Mouse (Mus musculus): Measurements from ENCODE around the gene Krt7. TPM values are rescaled to one million over a fixed set of nuclear protein-coding genes. Genes with fewer than 3 reads are reported as not detected.

Gene Krt7
- polyA plus RNA-seq, 1 experiment, result 50.9 TPM

DNA sequence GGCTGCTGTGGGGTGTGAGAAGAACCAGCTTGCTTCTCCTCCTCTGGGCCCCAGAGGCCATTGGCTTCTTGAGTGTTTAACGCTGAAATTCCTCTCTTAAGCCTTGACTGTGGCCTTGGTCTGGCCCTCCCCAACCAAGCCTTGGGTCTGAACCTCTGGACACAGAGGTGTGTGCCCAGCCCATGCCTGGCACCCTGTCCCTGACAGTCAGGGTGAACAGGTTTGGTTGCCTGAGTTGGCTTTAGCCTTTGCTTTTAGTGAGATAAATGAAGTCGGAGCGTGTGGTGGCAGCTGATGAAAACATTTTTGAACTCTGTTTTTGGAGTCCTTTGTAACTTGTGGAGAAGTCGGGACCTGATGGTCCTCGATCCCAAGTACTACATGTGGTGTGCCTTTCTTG lies 20.6 kb upstream of the Krt7 start:
- TF ChIP-seq CTCF (conservative IDR thresholded peaks at IDR 0.05; ENCODE audit: insufficient read depth, insufficient read length, low read depth, low read length) (no peak), POLR2A (IDR thresholded peaks at IDR 0.05; ENCODE audit: low read depth, low read length) (no peak)
- 85% methylated on average over 5 of the region's 5 CpGs for WGBS
- H3K27ac ChIP-seq (ENCODE audit: insufficient read depth, low read depth, low read length), result no peak overlapping the region
- H3K4me1 ChIP-seq (ENCODE audit: control insufficient read depth, insufficient read depth, low read length), result no peaks in the 10 kb centered on the region
- no peak for DNase-seq
- H3K36me3 ChIP-seq (ENCODE audit: control insufficient read depth, insufficient read depth, low read length), result no peaks in the 10 kb centered on the region
- H3K4me3 ChIP-seq (ENCODE audit: insufficient read depth, low read depth, low read length), result no peak overlapping the region
- no peaks in the 10 kb centered on the region for H3K27me3 ChIP-seq (replicated peaks; ENCODE audit: control insufficient read depth, insufficient read depth, low read length)

- H3K4me3 ChIP-seq (ENCODE audit: insufficient read depth, low read depth, low read length), result no peak overlapping the region
- TF ChIP-seq POLR2A (IDR thresholded peaks at IDR 0.05; ENCODE audit: low read depth, low read length), result no peak
- TF ChIP-seq CTCF (conservative IDR thresholded peaks at IDR 0.05; ENCODE audit: insufficient read depth, insufficient read length, low read depth, low read length), result no peak
- no peaks in the 10 kb centered on the region for H3K4me1 ChIP-seq (ENCODE audit: control insufficient read depth, insufficient read depth, low read length)
- WGBS, result 62% methylated on average over 5 of the region's 5 CpGs
- DNase-seq, result peak; percentile 39
- no peak overlapping the region for H3K27ac ChIP-seq (ENCODE audit: insufficient read depth, low read depth, low read length)
- H3K27me3 ChIP-seq (replicated peaks; ENCODE audit: control insufficient read depth, insufficient read depth, low read length), result no peaks in the 10 kb centered on the region
- H3K36me3 ChIP-seq (ENCODE audit: control insufficient read depth, insufficient read depth, low read length), result no peaks in the 10 kb centered on the region
Measured at GRCm38 (mm10) chr15:101392251-101392650, 18.6 kb upstream of the Krt7 start.

GRCm38 (mm10) chr15:101394908-101395307 lies 15.9 kb upstream of the Krt7 start:
- no peaks in the 10 kb centered on the region for H3K36me3 ChIP-seq (ENCODE audit: control insufficient read depth, insufficient read depth, low read length)
- 51% methylated on average over 7 of the region's 7 CpGs for WGBS
- H3K27ac ChIP-seq (ENCODE audit: insufficient read depth, low read depth, low read length), result no peak overlapping the region
- no peaks in the 10 kb centered on the region; the same call in 1 of the 2 replicates for H3K4me1 ChIP-seq (ENCODE audit: control insufficient read depth, insufficient read depth, low read length)
- TF ChIP-seq CTCF (conservative IDR thresholded peaks at IDR 0.05; ENCODE audit: insufficient read depth, insufficient read length, low read depth, low read length) (no peak; the same call in 1 of the 2 replicates), POLR2A (IDR thresholded peaks at IDR 0.05; ENCODE audit: low read depth, low read length) (no peak)
- no peaks in the 10 kb centered on the region for H3K27me3 ChIP-seq (replicated peaks; ENCODE audit: control insufficient read depth, insufficient read depth, low read length)
- DNase-seq, result peak; percentile 53
- no peak overlapping the region for H3K4me3 ChIP-seq (ENCODE audit: insufficient read depth, low read depth, low read length)

- Histone ChIP-seq H3K4me3 (ENCODE audit: insufficient read depth, low read depth, low read length) (no peak overlapping the region), H3K36me3 (ENCODE audit: control insufficient read depth, insufficient read depth, low read length) (no peaks in the 10 kb centered on the region), H3K4me1 (ENCODE audit: control insufficient read depth, insufficient read depth, low read length) (no peaks in the 10 kb centered on the region; the same call in 1 of the 2 replicates), H3K27ac (ENCODE audit: insufficient read depth, low read depth, low read length) (no peak overlapping the region), H3K27me3 (replicated peaks; ENCODE audit: control insufficient read depth, insufficient read depth, low read length) (no peaks in the 10 kb centered on the region)
- DNase-seq, result no peak
- TF ChIP-seq POLR2A (IDR thresholded peaks at IDR 0.05; ENCODE audit: low read depth, low read length) (no peak), CTCF (conservative IDR thresholded peaks at IDR 0.05; ENCODE audit: insufficient read depth, insufficient read length, low read depth, low read length) (no peak)
- WGBS, result 57% methylated on average over 7 of the region's 7 CpGs
Measured at GRCm38 (mm10) chr15:101396466-101396865, 14.4 kb upstream of the Krt7 start.

- DNase-seq, result no peak
- 83% methylated on average over 3 of the region's 3 CpGs for WGBS
- H3K4me3 ChIP-seq (ENCODE audit: insufficient read depth, low read depth, low read length), result no peak overlapping the region
- no peak overlapping the region for H3K27ac ChIP-seq (ENCODE audit: insufficient read depth, low read depth, low read length)
- no peaks in the 10 kb centered on the region for H3K27me3 ChIP-seq (replicated peaks; ENCODE audit: control insufficient read depth, insufficient read depth, low read length)
- TF ChIP-seq CTCF (conservative IDR thresholded peaks at IDR 0.05; ENCODE audit: insufficient read depth, insufficient read length, low read depth, low read length), result no peak
- no peak for TF ChIP-seq POLR2A (IDR thresholded peaks at IDR 0.05; ENCODE audit: low read depth, low read length)
- no peaks in the 10 kb centered on the region for H3K36me3 ChIP-seq (ENCODE audit: control insufficient read depth, insufficient read depth, low read length)
- H3K4me1 ChIP-seq (ENCODE audit: control insufficient read depth, insufficient read depth, low read length), result no peaks in the 10 kb centered on the region; the same call in 1 of the 2 replicates
Measured at GRCm38 (mm10) chr15:101396921-101397320, 13.9 kb upstream of the Krt7 start.

GRCm38 (mm10) chr15:101397683-101398082 lies 13.2 kb upstream of the Krt7 start:
- no peak for DNase-seq
- H3K27ac ChIP-seq (ENCODE audit: insufficient read depth, low read depth, low read length), result no peak overlapping the region
- H3K4me1 ChIP-seq (ENCODE audit: control insufficient read depth, insufficient read depth, low read length), result no peaks in the 10 kb centered on the region; the same call in 1 of the 2 replicates
- no peaks in the 10 kb centered on the region for H3K36me3 ChIP-seq (ENCODE audit: control insufficient read depth, insufficient read depth, low read length)
- WGBS, result 79% methylated on average over 2 of the region's 2 CpGs
- TF ChIP-seq CTCF (conservative IDR thresholded peaks at IDR 0.05; ENCODE audit: insufficient read depth, insufficient read length, low read depth, low read length) (no peak), POLR2A (IDR thresholded peaks at IDR 0.05; ENCODE audit: low read depth, low read length) (no peak)
- no peak overlapping the region for H3K4me3 ChIP-seq (ENCODE audit: insufficient read depth, low read depth, low read length)
- H3K27me3 ChIP-seq (replicated peaks; ENCODE audit: control insufficient read depth, insufficient read depth, low read length), result no peaks in the 10 kb centered on the region

GRCm38 (mm10) chr15:101398269-101398668 lies 12.6 kb upstream of the Krt7 start:
- TF ChIP-seq POLR2A (IDR thresholded peaks at IDR 0.05; ENCODE audit: low read depth, low read length) (no peak), CTCF (conservative IDR thresholded peaks at IDR 0.05; ENCODE audit: insufficient read depth, insufficient read length, low read depth, low read length) (no peak)
- 61% methylated on average over 8 of the region's 8 CpGs for WGBS

More at GRCm38 (mm10) chr15:101398269-101398668, 12.6 kb upstream of the Krt7 start:
- H3K27ac ChIP-seq (ENCODE audit: insufficient read depth, low read depth, low read length), result no peak overlapping the region
- H3K4me1 ChIP-seq (ENCODE audit: control insufficient read depth, insufficient read depth, low read length), result no peaks in the 10 kb centered on the region; the same call in 1 of the 2 replicates
- no peaks in the 10 kb centered on the region for H3K36me3 ChIP-seq (ENCODE audit: control insufficient read depth, insufficient read depth, low read length)
- no peak overlapping the region for H3K4me3 ChIP-seq (ENCODE audit: insufficient read depth, low read depth, low read length)
- peak; percentile 51 for DNase-seq
- H3K27me3 ChIP-seq (replicated peaks; ENCODE audit: control insufficient read depth, insufficient read depth, low read length), result no peaks in the 10 kb centered on the region
